Mouse (Mus musculus): ENCODE measurements at regions not wholly inside any gene's neighbourhood (a gene's known extent, or its start where the extent isn't known, plus 50 kb on each side); places are given as distances from the start of the nearest gene placed in this dataset.

- TF ChIP-seq CTCF (IDR thresholded peaks at IDR 0.05 in 2 of 3, conservative IDR thresholded peaks at IDR 0.05 in 1 of 3; ENCODE audit: control insufficient read depth in 1 of 3, insufficient read depth in 1 of 3, low read depth in 2 of 3, low read length in 3 of 3, poor library complexity in 1 of 3, severe bottlenecking in 1 of 3) = no peak
- TF ChIP-seq POLR2A (IDR thresholded peaks at IDR 0.05; ENCODE audit: control insufficient read depth in 1 of 2, insufficient read depth in 1 of 2, low read depth in 1 of 2, low read length in 2 of 2, poor library complexity in 1 of 2) = no peak
- no peak for TF ChIP-seq MAFK (IDR thresholded peaks at IDR 0.05; ENCODE audit: borderline replicate concordance, low read depth, low read length)
- TF ChIP-seq TAL1 (IDR thresholded peaks at IDR 0.05; ENCODE audit: low read length) = no peak
- TF ChIP-seq ZNF384 (IDR thresholded peaks at IDR 0.05; ENCODE audit: low read depth, low read length) = no peak
- TF ChIP-seq POLR2AphosphoS2 (IDR thresholded peaks at IDR 0.05; ENCODE audit: low read length) = no peak
- TF ChIP-seq EP300 (IDR thresholded peaks at IDR 0.05; ENCODE audit: low read depth in 1 of 2, low read length in 2 of 2) = no peak
- no peak for TF ChIP-seq TCF12 (IDR thresholded peaks at IDR 0.05; ENCODE audit: low read depth, low read length)
These were observed 477.2 kb upstream of the 3110018I06Rik start for GRCm38 (mm10) chr12:107010995-107011786.
